Mouse (Mus musculus) spleen, postnatal 4 days (tissue): ENCODE results near the gene Slc17a8.
"Not testable (repeated sequence)": the region's sequence is repeated elsewhere in the genome, so short reads cannot be mapped to it uniquely, and the experiment has no call there.

Experiments used
- DNase-seq, 2 experiments: peaks; one replicate each; pipeline ENCODE4 v3.0.0; 2022; ENCODE audit warnings: low spot score in 2 of 2

Gene Slc17a8

GRCm38 (mm10) chr10:89589877-89590276 is 31.2 kb downstream of the Slc17a8 start:
- no peak for DNase-seq

GRCm38 (mm10) chr10:89588708-89589107 is 32.3 kb downstream of the Slc17a8 start:
- no peak for DNase-seq

GRCm38 (mm10) chr10:89584709-89585108 is 36.3 kb downstream of the Slc17a8 start:
- DNase-seq: no peak

- DNase-seq: no peak
Measured at GRCm38 (mm10) chr10:89578801-89579200, 42.3 kb downstream of the Slc17a8 start.

- DNase-seq: no peak
Measured at GRCm38 (mm10) chr10:89577666-89578065, 43.4 kb downstream of the Slc17a8 start.

GRCm38 (mm10) chr10:89573421-89573820 is 47.6 kb downstream of the Slc17a8 start:
- no peak for DNase-seq

- no peak for DNase-seq
Measured at GRCm38 (mm10) chr10:89572946-89573345, 48.1 kb downstream of the Slc17a8 start.

GRCm38 (mm10) chr10:89567391-89567790 is 53.7 kb downstream of the Slc17a8 start:
- no peak for DNase-seq

- no peak for DNase-seq
Measured at GRCm38 (mm10) chr10:89565301-89566022, 55.6 kb downstream of the Slc17a8 start.

- DNase-seq: no peak
Measured at GRCm38 (mm10) chr10:89562113-89562512, 58.9 kb downstream of the Slc17a8 start.

GRCm38 (mm10) chr10:89559351-89559750 is 61.7 kb downstream of the Slc17a8 start:
- no peak for DNase-seq

GRCm38 (mm10) chr10:89554885-89555284 is 66.2 kb downstream of the Slc17a8 start:
- not testable (repeated sequence) for DNase-seq

GRCm38 (mm10) chr10:89553855-89554254 is 67.2 kb downstream of the Slc17a8 start:
- not testable (repeated sequence) for DNase-seq

- no peak for DNase-seq
Measured at GRCm38 (mm10) chr10:89553015-89553414, 68.0 kb downstream of the Slc17a8 start.

GRCm38 (mm10) chr10:89551657-89552056 is 69.4 kb downstream of the Slc17a8 start:
- DNase-seq: no peak

- DNase-seq: no peak
Measured at GRCm38 (mm10) chr10:89548028-89548427, 73.0 kb downstream of the Slc17a8 start.

- no peak for DNase-seq
Measured at GRCm38 (mm10) chr10:89546989-89547388, 74.1 kb downstream of the Slc17a8 start.

- no peak for DNase-seq
Measured at GRCm38 (mm10) chr10:89543867-89544266, 77.2 kb downstream of the Slc17a8 start.

GRCm38 (mm10) chr10:89542321-89542720 is 78.7 kb downstream of the Slc17a8 start:
- no peak for DNase-seq

- DNase-seq: no peak
Measured at GRCm38 (mm10) chr10:89532929-89533727, 87.9 kb downstream of the Slc17a8 start, which contains the start of gene Nr1h4. Nr1h4 (minus strand) TSS chr10:89533585.

- DNase-seq: no peak
Measured at GRCm38 (mm10) chr10:89532451-89532850, 88.6 kb downstream of the Slc17a8 start.

- no peak for DNase-seq
Measured at GRCm38 (mm10) chr10:89531976-89532375, 89.1 kb downstream of the Slc17a8 start.

GRCm38 (mm10) chr10:89531194-89531634 is 89.8 kb downstream of the Slc17a8 start:
- DNase-seq: no peak
